Mouse (Mus musculus): ENCODE data around the gene Ttll8. TPM values are rescaled to one million over a fixed set of nuclear protein-coding genes. Genes with fewer than 3 reads are reported as not detected.

Gene Ttll8
- polyA plus RNA-seq, 1 experiment from 2014 or later, result 0.11 TPM

DNA sequence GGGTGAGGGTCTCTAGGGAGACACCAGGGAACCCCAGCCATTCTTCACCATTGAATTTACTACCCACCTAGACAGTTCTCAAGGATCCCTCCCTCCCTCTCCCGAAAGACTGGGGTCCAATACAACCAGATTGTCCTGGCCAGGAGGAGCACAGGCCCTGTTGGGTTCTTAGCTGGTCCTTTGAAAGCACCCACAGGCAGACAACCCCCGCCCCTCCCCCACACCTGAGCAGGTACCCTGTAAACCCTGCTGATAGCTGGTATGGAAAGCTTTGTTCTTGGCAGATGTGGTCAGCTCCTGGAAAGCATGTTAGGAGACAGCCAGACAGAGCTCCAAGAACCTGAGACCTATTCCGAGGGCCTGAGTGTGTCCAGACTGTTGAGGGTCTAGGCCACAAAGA is 93.4 kb downstream of the Ttll8 start:
- no peak for ATAC-seq (ENCODE audit: low read depth)
- H3K27ac ChIP-seq (ENCODE audit: low read depth, low read length), result no peak overlapping the region
- 89% methylated on average over 3 of the region's 3 CpGs for WGBS
- H3K9me3 ChIP-seq (ENCODE audit: control insufficient read depth, low read length), result no peaks in the 10 kb centered on the region
- no peak overlapping the region for H3K4me3 ChIP-seq (ENCODE audit: low read depth, low read length)
- H3K9ac ChIP-seq (replicated peaks; ENCODE audit: low read depth, low read length), result no peak overlapping the region
- H3K4me2 ChIP-seq (ENCODE audit: low read depth, low read length), result no peak overlapping the region
- peaks cover 11% of the 10 kb centered on the region; the same call in 1 of the 2 replicates for H3K36me3 ChIP-seq (ENCODE audit: control insufficient read depth, insufficient read depth, low read length)
- H3K27me3 ChIP-seq (ENCODE audit: control insufficient read depth, insufficient read depth, low read length), result no peaks in the 10 kb centered on the region
- peaks cover 20% of the 10 kb centered on the region for H3K4me1 ChIP-seq (ENCODE audit: control insufficient read depth, insufficient read depth, low read length)

DNA sequence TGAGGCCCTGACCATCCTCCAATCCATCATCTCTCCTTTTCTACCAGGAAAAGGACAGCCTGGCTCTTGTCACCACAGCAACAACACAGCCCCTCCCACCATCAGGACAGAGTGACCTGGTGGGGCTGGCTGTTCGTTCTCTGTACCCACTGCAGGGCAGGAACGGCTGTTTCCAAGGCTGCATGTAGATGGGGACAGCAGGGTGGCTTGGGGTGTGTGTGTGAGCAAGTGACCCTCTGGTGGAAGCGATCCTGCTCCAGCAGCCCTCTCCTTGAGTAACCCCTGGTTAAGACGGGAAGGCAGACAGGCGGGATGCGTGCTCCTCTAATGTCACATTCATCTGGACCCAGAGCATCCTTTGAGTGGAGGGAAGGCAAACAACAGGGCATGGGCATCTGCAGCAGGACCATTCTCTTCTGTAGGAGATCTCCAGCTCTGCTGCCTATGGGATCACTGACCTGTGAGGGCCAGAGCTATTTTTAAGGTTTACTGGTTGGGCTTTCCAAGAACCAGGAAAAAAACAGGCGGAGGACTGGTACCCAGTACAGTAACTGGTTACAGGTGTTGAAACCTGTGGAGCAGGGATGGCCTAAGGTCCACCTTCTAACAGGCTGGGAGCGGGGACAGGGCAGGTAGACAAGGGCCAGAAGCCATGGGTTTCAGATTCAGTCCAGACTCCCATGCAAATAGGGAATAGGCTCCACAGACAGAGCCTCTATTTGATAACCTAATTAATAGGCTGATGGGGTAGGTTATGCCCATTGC is 94.8 kb downstream of the Ttll8 start:
- Histone ChIP-seq H3K27ac (ENCODE audit: low read depth, low read length) (no peak overlapping the region), H3K4me3 (ENCODE audit: low read depth, low read length) (no peak overlapping the region), H3K4me1 (ENCODE audit: control insufficient read depth, insufficient read depth, low read length) (peaks cover 11% of the 10 kb centered on the region), H3K36me3 (ENCODE audit: control insufficient read depth, insufficient read depth, low read length) (peaks cover under 1% of the 10 kb centered on the region; the same call in 1 of the 2 replicates), H3K27me3 (ENCODE audit: control insufficient read depth, insufficient read depth, low read length) (no peaks in the 10 kb centered on the region), H3K4me2 (ENCODE audit: low read depth, low read length) (no peak overlapping the region), H3K9me3 (ENCODE audit: control insufficient read depth, low read length) (no peaks in the 10 kb centered on the region), H3K9ac (replicated peaks; ENCODE audit: low read depth, low read length) (no peak overlapping the region)
- 64% methylated on average over 8 of the region's 8 CpGs for WGBS
- no peak for ATAC-seq (ENCODE audit: low read depth)

DNA sequence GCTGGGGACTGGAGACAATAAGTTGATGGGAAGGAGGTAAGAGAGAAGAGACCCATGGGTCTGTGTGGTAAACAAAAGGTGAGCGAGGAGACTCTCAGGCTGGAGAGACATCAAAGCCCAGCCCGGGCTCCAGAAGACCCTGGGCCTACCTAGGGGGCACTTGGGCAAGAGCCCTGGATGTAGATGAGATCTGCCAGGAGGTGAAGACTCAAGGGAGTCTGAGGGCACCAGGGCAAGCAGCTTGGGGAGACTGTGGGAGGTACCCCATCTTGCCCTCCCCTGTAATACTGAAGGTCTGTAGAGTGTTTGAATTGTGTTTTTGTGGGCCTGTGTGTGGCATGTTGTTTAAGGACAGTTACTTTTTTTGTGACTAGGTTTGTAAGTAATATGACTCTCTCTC is 95.5 kb downstream of the Ttll8 start:
- Histone ChIP-seq H3K27me3 (ENCODE audit: control insufficient read depth, insufficient read depth, low read length) (no peaks in the 10 kb centered on the region), H3K9ac (replicated peaks; ENCODE audit: low read depth, low read length) (no peak overlapping the region), H3K9me3 (ENCODE audit: control insufficient read depth, low read length) (no peaks in the 10 kb centered on the region), H3K27ac (ENCODE audit: low read depth, low read length) (no peak overlapping the region), H3K4me2 (ENCODE audit: low read depth, low read length) (no peak overlapping the region), H3K4me3 (ENCODE audit: low read depth, low read length) (no peak overlapping the region), H3K4me1 (ENCODE audit: control insufficient read depth, insufficient read depth, low read length) (peaks cover 7% of the 10 kb centered on the region; the same call in 1 of the 2 replicates), H3K36me3 (ENCODE audit: control insufficient read depth, insufficient read depth, low read length) (no peaks in the 10 kb centered on the region)
- 70% methylated on average over 2 of the region's 2 CpGs for WGBS
- ATAC-seq (ENCODE audit: low read depth), result no peak

DNA sequence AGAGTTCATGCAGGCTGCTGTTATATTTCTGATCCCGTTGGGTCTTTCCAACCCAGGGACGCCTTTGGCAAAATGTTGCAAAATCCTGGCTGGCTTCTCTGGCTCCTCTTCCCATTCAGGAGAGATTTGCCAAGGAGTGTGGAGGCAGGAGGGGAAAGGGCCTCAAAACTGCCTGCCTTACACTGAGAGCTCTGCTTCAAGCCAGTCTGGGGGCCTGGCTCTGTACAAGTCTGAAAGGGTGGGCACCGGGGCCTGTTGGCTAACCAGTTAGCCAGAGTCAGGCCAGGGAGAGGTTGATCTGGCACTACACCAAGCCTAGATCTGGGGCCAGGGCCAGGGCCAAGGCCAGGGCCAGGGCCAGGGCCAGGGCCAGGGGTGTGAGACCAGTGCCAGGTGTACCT is 96.1 kb downstream of the Ttll8 start:
- no peaks in the 10 kb centered on the region for H3K9me3 ChIP-seq (ENCODE audit: control insufficient read depth, low read length)
- H3K27me3 ChIP-seq (ENCODE audit: control insufficient read depth, insufficient read depth, low read length), result no peaks in the 10 kb centered on the region
- no peak for ATAC-seq (ENCODE audit: low read depth)
- no peak overlapping the region for H3K9ac ChIP-seq (replicated peaks; ENCODE audit: low read depth, low read length)
- no peaks in the 10 kb centered on the region for H3K36me3 ChIP-seq (ENCODE audit: control insufficient read depth, insufficient read depth, low read length)
- no peak overlapping the region for H3K4me3 ChIP-seq (ENCODE audit: low read depth, low read length)
- H3K4me2 ChIP-seq (ENCODE audit: low read depth, low read length), result no peak overlapping the region
- H3K27ac ChIP-seq (ENCODE audit: low read depth, low read length), result no peak overlapping the region
- WGBS, result 97% methylated on average over 3 of the region's 3 CpGs
- peaks cover 7% of the 10 kb centered on the region; the same call in 1 of the 2 replicates for H3K4me1 ChIP-seq (ENCODE audit: control insufficient read depth, insufficient read depth, low read length)

DNA sequence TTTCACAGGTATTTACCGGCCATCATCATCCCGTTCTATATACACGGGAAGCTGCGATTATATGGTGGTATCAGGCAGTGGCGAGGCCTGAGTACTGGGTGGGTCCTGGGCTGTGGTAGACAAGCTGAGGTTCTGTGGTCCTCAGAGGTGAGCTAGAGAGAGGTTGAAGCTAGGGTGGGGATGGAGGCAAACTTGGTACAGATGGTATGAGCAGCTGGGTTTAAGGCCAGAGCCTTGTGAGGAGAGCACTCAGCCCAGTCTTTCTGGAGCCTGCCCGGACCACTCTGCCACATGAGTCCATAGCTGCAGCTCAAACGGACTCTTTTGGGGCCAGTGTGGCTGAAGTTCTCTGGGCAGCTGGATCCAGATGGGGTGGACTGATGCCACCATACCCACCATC is 96.9 kb downstream of the Ttll8 start:
- Histone ChIP-seq H3K4me1 (ENCODE audit: control insufficient read depth, insufficient read depth, low read length) (peaks cover 3% of the 10 kb centered on the region; the same call in 1 of the 2 replicates), H3K36me3 (ENCODE audit: control insufficient read depth, insufficient read depth, low read length) (no peaks in the 10 kb centered on the region), H3K27me3 (ENCODE audit: control insufficient read depth, insufficient read depth, low read length) (no peaks in the 10 kb centered on the region), H3K4me2 (ENCODE audit: low read depth, low read length) (no peak overlapping the region), H3K9me3 (ENCODE audit: control insufficient read depth, low read length) (no peaks in the 10 kb centered on the region), H3K9ac (replicated peaks; ENCODE audit: low read depth, low read length) (no peak overlapping the region), H3K27ac (ENCODE audit: low read depth, low read length) (no peak overlapping the region), H3K4me3 (ENCODE audit: low read depth, low read length) (no peak overlapping the region)
- 93% methylated on average over 7 of the region's 7 CpGs for WGBS
- ATAC-seq (ENCODE audit: low read depth), result no peak

DNA sequence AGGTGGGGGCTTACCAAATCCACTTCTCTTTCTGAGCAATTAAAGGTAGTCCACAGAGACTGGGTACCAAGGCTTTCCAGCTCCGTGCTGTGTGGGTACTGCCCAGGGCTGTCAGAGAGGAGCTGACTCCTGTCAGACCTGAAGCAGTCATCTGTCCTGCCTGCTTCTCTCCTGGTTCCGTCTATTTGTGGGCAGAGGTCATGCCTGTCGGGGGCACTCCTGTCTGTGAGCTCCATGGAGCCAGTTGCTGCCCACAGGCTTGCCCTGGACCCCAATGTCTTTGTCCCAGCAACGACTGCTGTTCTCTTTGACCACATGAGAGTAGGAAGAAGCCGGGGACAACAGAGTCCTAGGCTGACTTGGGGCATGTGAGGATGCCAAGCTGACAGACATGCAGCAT is 97.6 kb downstream of the Ttll8 start:
- no peak for ATAC-seq (ENCODE audit: low read depth)

DNA sequence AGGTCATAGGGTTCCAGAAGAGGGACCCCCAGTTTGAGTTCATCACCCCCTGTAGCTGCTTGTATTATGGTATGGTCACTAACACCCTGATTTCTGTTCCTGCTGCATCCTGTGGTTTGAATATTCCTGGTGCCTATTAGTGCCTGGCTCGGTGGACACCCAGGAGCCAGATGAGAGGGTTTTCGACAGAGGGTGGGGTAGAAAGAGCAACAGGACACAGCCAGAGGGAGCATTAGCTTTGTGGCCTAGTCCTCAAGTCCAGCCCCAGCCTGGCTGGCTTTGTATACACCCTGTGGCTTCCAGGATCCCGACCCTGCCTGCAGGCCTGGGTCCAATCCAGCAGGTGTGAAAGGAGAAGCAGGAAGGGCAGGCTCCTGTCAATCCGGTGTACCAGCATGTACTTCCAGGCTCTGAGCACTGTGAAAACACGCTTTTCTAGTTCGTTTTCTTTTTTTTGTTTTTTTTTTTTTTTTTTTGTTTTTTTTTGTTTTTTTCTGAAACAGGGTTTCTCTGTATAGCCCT is 98.3 kb downstream of the Ttll8 start:
- no peak overlapping the region for H3K27ac ChIP-seq (ENCODE audit: low read depth, low read length)
- ATAC-seq (ENCODE audit: low read depth), result no peak
- 88% methylated on average over 6 of the region's 6 CpGs for WGBS
- H3K4me2 ChIP-seq (ENCODE audit: low read depth, low read length), result no peak overlapping the region
- H3K36me3 ChIP-seq (ENCODE audit: control insufficient read depth, insufficient read depth, low read length), result no peaks in the 10 kb centered on the region
- H3K4me1 ChIP-seq (ENCODE audit: control insufficient read depth, insufficient read depth, low read length), result no peaks in the 10 kb centered on the region
- no peak overlapping the region for H3K9ac ChIP-seq (replicated peaks; ENCODE audit: low read depth, low read length)
- no peaks in the 10 kb centered on the region for H3K27me3 ChIP-seq (ENCODE audit: control insufficient read depth, insufficient read depth, low read length)
- no peak overlapping the region for H3K4me3 ChIP-seq (ENCODE audit: low read depth, low read length)
- no peaks in the 10 kb centered on the region for H3K9me3 ChIP-seq (ENCODE audit: control insufficient read depth, low read length)

More for the DNA sequence above, 97.6 kb downstream of the Ttll8 start:
- Histone ChIP-seq H3K27me3 (ENCODE audit: control insufficient read depth, insufficient read depth, low read length) (no peaks in the 10 kb centered on the region), H3K9me3 (ENCODE audit: control insufficient read depth, low read length) (no peaks in the 10 kb centered on the region), H3K4me1 (ENCODE audit: control insufficient read depth, insufficient read depth, low read length) (peaks cover 3% of the 10 kb centered on the region; the same call in 1 of the 2 replicates), H3K36me3 (ENCODE audit: control insufficient read depth, insufficient read depth, low read length) (no peaks in the 10 kb centered on the region), H3K4me2 (ENCODE audit: low read depth, low read length) (no peak overlapping the region), H3K9ac (replicated peaks; ENCODE audit: low read depth, low read length) (no peak overlapping the region), H3K27ac (ENCODE audit: low read depth, low read length) (no peak overlapping the region), H3K4me3 (ENCODE audit: low read depth, low read length) (no peak overlapping the region)
- 84% methylated on average over 5 of the region's 5 CpGs for WGBS

DNA sequence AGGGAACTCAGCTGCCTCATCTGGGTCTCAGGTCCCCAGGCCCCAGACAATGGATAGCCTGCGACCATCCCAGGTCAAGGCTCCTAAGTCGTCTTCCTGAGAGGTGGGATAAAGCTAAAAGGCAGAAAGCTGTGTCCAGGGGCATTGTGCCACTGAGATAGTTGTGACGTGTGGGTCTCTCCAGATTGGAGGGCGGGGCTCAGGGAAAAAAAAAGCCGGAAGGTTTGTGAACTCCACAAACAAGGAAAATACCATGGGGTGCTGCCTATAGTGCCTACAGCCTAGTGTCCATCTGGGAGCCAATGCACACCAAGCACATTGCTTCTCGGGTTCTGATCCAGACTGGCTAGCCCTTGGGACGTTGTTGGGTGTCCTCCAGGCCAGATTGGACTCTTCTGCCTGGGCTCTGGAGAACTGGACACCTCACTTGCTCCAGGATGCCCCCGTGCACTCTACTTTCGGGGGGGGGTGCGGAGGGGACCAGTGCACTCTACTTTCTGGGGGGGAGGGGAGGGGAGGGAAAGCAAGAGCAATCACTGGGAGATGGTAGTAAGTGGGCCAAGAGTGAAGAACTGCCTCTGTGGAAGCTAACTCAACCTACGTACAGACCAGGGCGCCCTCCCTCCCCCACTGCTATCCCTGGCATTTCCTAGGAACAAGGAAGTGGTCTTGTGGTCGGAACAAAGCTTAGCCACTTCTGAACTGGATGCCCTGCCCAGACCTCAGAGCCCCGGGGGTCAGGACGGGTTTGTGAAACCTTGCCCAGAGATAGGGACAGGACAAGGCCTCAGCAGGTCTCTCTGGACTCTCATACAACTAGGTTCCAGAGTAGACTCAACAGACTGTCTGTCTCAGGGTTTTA is 99.0 kb downstream of the Ttll8 start:
- no peaks in the 10 kb centered on the region for H3K9me3 ChIP-seq (ENCODE audit: control insufficient read depth, low read length)
- H3K27me3 ChIP-seq (ENCODE audit: control insufficient read depth, insufficient read depth, low read length), result no peaks in the 10 kb centered on the region
- ATAC-seq (ENCODE audit: low read depth), result no peak
- no peaks in the 10 kb centered on the region for H3K36me3 ChIP-seq (ENCODE audit: control insufficient read depth, insufficient read depth, low read length)
- no peaks in the 10 kb centered on the region for H3K4me1 ChIP-seq (ENCODE audit: control insufficient read depth, insufficient read depth, low read length)
- H3K27ac ChIP-seq (ENCODE audit: low read depth, low read length), result no peak overlapping the region
- no peak overlapping the region for H3K4me3 ChIP-seq (ENCODE audit: low read depth, low read length)
- H3K4me2 ChIP-seq (ENCODE audit: low read depth, low read length), result no peak overlapping the region
- 78% methylated on average over 15 of the region's 15 CpGs for WGBS
- H3K9ac ChIP-seq (replicated peaks; ENCODE audit: low read depth, low read length), result no peak overlapping the region; the same call in 1 of the 2 replicates

Measured in neural tube, embryonic 14.5 days (tissue).